9 mouse cellular contexts compared by ENCODE assay signal in genomic region chr13:98810143-98810542, GRCm38 (mm10). TPM values are rescaled to one million over a fixed set of nuclear protein-coding genes. Genes with fewer than 3 reads are reported as not detected.
DNase-seq lines count a peak whose midpoint lies in the region; ATAC-seq and TF ChIP-seq lines count a peak whose summit lies in the region.
"Had no signal": no experiment of that assay in that cellular context is flagged by ENCODE, and none has a peak within 500 bp of the region (broad histone marks: within the 10 kb centered on the region; RNA-seq: fewer than 3 reads in every experiment).

No protein-coding gene starts in this region.

- H3K9ac ChIP-seq in liver, embryonic 13.5 days = peak overlapping the region; percentile 69

- intact Hi-C loops in gastrocnemius, adult 2 months (cut with DNase I) = no loop called here

- no peak for DNase-seq in gastrocnemius, adult 2 months
- no peak for DNase-seq in gastrocnemius, adult 18-20 months (ENCODE audit: low spot score)
- peak; percentile 48 for DNase-seq in 3T3-L1 (ENCODE audit: low read depth, low spot score)
- DNase-seq in c-Kit-negative CD71-positive TER-119-positive erythroid progenitor cells, embryonic 14.5 days (ENCODE audit: low read depth, low spot score) = peak; percentile 81
- peak; percentile 65 for DNase-seq in liver, embryonic 13.5 days
- no peak for DNase-seq in testis, postnatal 10 days (ENCODE audit: low spot score)
- no peak for DNase-seq in left cerebral cortex, adult 8-10 months (ENCODE audit: low spot score in 2 of 2)
- DNase-seq in cerebellum, adult 11 months = no peak
- DNase-seq: cerebellum, adult 2 months had no signal

- no peaks in the 10 kb centered on the region for H3K9me3 ChIP-seq in liver, embryonic 13.5 days (replicated peaks)

- peak overlapping the region; percentile 21 for H3K4me3 ChIP-seq in gastrocnemius, adult 2 months
- H3K4me3 ChIP-seq in liver, embryonic 13.5 days (replicated peaks) = peak overlapping the region; percentile 38

- H3K27me3 ChIP-seq in liver, embryonic 13.5 days = no peaks in the 10 kb centered on the region

- WGBS in liver, embryonic 13.5 days (ENCODE audit: insufficient replicate concordance) = 9% methylated on average over 6 of the region's 6 CpGs

- TF ChIP-seq CTCF in gastrocnemius, adult 2 months (IDR thresholded peaks at IDR 0.05) = no peak

- H3K36me3 ChIP-seq in liver, embryonic 13.5 days = peaks cover under 1% of the 10 kb centered on the region

- peak overlapping the region; percentile 44 for H3K27ac ChIP-seq in gastrocnemius, adult 2 months
- peak overlapping the region; percentile 97 for H3K27ac ChIP-seq in liver, embryonic 13.5 days

- peak overlapping the region; percentile 65 for H3K4me2 ChIP-seq in liver, embryonic 13.5 days

- ATAC-seq in liver, embryonic 13.5 days (ENCODE audit: low read depth) = peak; percentile 74

- peaks cover 37% of the 10 kb centered on the region for H3K4me1 ChIP-seq in liver, embryonic 13.5 days (replicated peaks)

RNA-seq across cellular contexts. Expression of gene Fcho2, which starts 5.1 kb away (rescaled TPM):
- total RNA-seq in gastrocnemius, adult 2 months (2021) = 10 to 100 TPM; 21.2 to 26.9 TPM
- total RNA-seq in gastrocnemius, adult 18-20 months (2021) = 10 to 100 TPM; 21.3 to 26.3 TPM
- 20.6 and 28.5 TPM in 2 replicates for polyA plus RNA-seq in liver, embryonic 13.5 days (2015; fragmentation: Nextera tagmentation; extraction: Ambion mirVana)
- 10 to 100 TPM; 33.0 to 43.3 (median 36.7) TPM for total RNA-seq in left cerebral cortex, adult 8-10 months (2022)

Comparison
In these comparisons a context has a peak if more than half of its experiments do, and no peak if none do; other contexts are left out.
1. DNase-seq: peak in 3T3-L1 (single experiment), c-Kit-negative CD71-positive TER-119-positive erythroid progenitor cells, embryonic 14.5 days (single experiment) and liver, embryonic 13.5 days (single experiment); none in gastrocnemius, adult 2 months (single experiment), gastrocnemius, adult 18-20 months (single experiment), testis, postnatal 10 days (single experiment), left cerebral cortex, adult 8-10 months (0 of 2) and cerebellum, adult 11 months (single experiment).